Mouse (Mus musculus): ENCODE data around the gene Atp6v0c.

- no peak for TF ChIP-seq POLR2A (IDR thresholded peaks at IDR 0.05; ENCODE audit: extremely low read depth, insufficient read depth, low read length)
- no peak for TF ChIP-seq CTCF (IDR thresholded peaks at IDR 0.05; ENCODE audit: extremely low read depth, insufficient read depth, low read length)
Measured at GRCm38 (mm10) chr17:24216836-24217235, 47.3 kb upstream of the Atp6v0c start.

Measured in cortical plate, adult 2 months (tissue).